Mouse (Mus musculus): ENCODE measurements around the gene Gpr84. TPM values are rescaled to one million over a fixed set of nuclear protein-coding genes. Genes with fewer than 3 reads are reported as not detected.

The Gpr84 gene
- polyA plus RNA-seq, 1 experiment = 0.98 TPM

DNA sequence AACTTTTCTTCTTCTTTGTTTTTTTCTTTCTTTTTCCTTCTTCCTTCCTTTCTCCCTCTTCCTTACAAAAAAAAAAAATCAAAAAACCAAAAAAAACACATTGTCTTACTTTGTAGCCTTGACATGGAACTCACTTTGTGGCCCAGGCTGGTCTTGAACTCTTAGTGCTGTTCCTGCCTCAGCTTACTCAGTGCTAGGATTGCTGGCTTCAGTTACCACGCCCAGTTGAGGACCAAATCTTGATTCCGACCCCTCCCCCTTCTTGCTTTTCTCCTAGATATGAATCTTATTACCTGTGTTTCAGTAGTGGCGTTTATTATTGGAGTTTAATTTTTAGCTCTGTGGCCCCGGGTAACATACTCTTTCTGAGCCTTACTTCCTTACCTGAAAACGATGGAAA lies 51.2 kb downstream of the Gpr84 start:
- no peaks in the 10 kb centered on the region for H3K4me1 ChIP-seq (ENCODE audit: control insufficient read depth, insufficient read depth, low read length)
- no peak overlapping the region for H3K4me3 ChIP-seq (ENCODE audit: insufficient read depth, low read length)
- no peak overlapping the region for H3K27ac ChIP-seq (ENCODE audit: insufficient read depth, low read length)
- TF ChIP-seq POLR2A (IDR thresholded peaks at IDR 0.05; ENCODE audit: extremely low read depth, insufficient read depth, low read length) (no peak), CTCF (IDR thresholded peaks at IDR 0.05; ENCODE audit: extremely low read depth, insufficient read depth, low read length) (no peak)

Other genes starting within 250 kb of the Gpr84 start
- 19.5 and 19.9 TPM in 2 replicates for gene Smug1, start 143.5 kb downstream of the Gpr84 start, polyA plus RNA-seq (2012; rRNA removed)
- gene Cbx5, start 70.8 kb downstream of the Gpr84 start, polyA plus RNA-seq (2012; rRNA removed) = 72.1 and 74.4 TPM in 2 replicates
- 276 and 310 TPM in 2 replicates for gene Hnrnpa1, start 70.2 kb downstream of the Gpr84 start, polyA plus RNA-seq (2012; rRNA removed)
- gene Nfe2, start 52.2 kb downstream of the Gpr84 start, polyA plus RNA-seq (2012; rRNA removed) = 0.11 and 0.21 TPM in 2 replicates
- 140 and 148 TPM in 2 replicates for gene Copz1, start 37.9 kb downstream of the Gpr84 start, polyA plus RNA-seq (2012; rRNA removed)
- gene Zfp385a, start 29.5 kb upstream of the Gpr84 start, polyA plus RNA-seq (2012; rRNA removed) = 42.3 and 45.2 TPM in 2 replicates
- gene Itga5, start 56.2 kb upstream of the Gpr84 start, polyA plus RNA-seq (2012; rRNA removed) = 2.4 and 3.8 TPM in 2 replicates
- 0.23 TPM in 1 of 2 replicates, not detected in the other for gene Gtsf1, start 119.9 kb upstream of the Gpr84 start, polyA plus RNA-seq (2012; rRNA removed)
- gene Gtsf2, start 137.9 kb upstream of the Gpr84 start, polyA plus RNA-seq (2012; rRNA removed) = not detected in 2 replicates
- 7.1 and 7.7 TPM in 2 replicates for gene Nckap1l, start 143.2 kb upstream of the Gpr84 start, polyA plus RNA-seq (2012; rRNA removed)
- 129 and 208 TPM in 2 replicates for gene Pde1b, start 192.4 kb upstream of the Gpr84 start, polyA plus RNA-seq (2012; rRNA removed)
- gene Ppp1r1a, start 227.4 kb upstream of the Gpr84 start, polyA plus RNA-seq (2012; rRNA removed) = 171 and 174 TPM in 2 replicates